Mouse (Mus musculus): Measurements from ENCODE around the gene Gnb5. TPM values are rescaled to one million over a fixed set of nuclear protein-coding genes. Genes with fewer than 3 reads are reported as not detected.

The Gnb5 gene
- polyA plus RNA-seq, 1 experiment from 2014 or later = 63.7 TPM

- ATAC-seq (ENCODE audit: low read depth) = no peak
- Histone ChIP-seq H3K9ac (no peak overlapping the region), H3K27me3 (no peaks in the 10 kb centered on the region), H3K9me3 (no peaks in the 10 kb centered on the region), H3K36me3 (no peaks in the 10 kb centered on the region), H3K4me2 (no peak overlapping the region), H3K4me1 (replicated peaks) (peaks cover 23% of the 10 kb centered on the region), H3K4me3 (no peak overlapping the region), H3K27ac (replicated peaks) (no peak overlapping the region)
- WGBS = 17% methylated on average over 4 of the region's 4 CpGs
Observed at GRCm38 (mm10) chr9:75312008-75312407, 5.9 kb downstream of the Gnb5 start.

GRCm38 (mm10) chr9:75313138-75313831 is 7.2 kb downstream of the Gnb5 start:
- ATAC-seq (ENCODE audit: low read depth) = peak; percentile 30

DNA sequence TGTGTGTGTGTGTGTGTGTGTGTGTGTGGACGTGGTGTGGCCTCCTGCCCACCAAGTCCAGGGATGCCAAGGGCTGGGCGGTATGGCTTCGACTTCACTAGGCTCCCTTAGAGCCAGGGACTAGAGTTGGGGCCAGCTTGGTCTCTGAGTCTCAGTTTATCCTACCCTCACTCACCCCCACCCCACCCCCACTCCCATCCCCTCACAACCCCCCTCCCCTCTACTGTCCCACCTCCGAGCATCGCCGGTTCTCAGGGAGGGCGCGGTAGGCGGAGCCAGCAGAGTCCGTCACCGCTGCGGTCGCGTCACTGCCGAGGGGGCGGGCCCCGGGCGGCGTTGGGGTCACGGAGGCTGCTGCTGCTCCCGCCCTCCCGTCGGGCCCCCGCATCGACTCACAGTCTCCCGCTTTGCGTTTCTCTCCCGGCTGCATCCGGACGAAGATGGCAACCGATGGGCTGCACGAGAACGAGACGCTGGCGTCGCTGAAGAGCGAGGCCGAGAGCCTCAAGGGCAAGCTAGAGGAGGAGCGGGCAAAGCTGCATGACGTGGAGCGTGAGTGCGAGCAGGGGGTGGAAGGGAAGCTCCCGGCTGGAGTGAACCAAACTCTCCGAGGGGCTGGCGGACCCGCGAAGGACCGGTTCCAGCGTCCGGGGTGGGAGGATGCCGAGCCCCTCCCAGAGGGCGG is 7.9 kb downstream of the Gnb5 start:
- under 1% methylated on average over 52 of the region's 52 CpGs for WGBS

More at GRCm38 (mm10) chr9:75313138-75313831, 7.2 kb downstream of the Gnb5 start:
- Histone ChIP-seq H3K27ac (replicated peaks) (peak overlapping the region; percentile 85), H3K4me3 (peak overlapping the region; percentile 73), H3K4me1 (replicated peaks) (peaks cover 23% of the 10 kb centered on the region), H3K27me3 (no peaks in the 10 kb centered on the region), H3K9me3 (no peaks in the 10 kb centered on the region), H3K36me3 (peaks cover 5% of the 10 kb centered on the region; the same call in 1 of the 2 replicates), H3K4me2 (peak overlapping the region; percentile 78), H3K9ac (peak overlapping the region; percentile 79)
- WGBS = 29% methylated on average over 10 of the region's 11 CpGs

DNA sequence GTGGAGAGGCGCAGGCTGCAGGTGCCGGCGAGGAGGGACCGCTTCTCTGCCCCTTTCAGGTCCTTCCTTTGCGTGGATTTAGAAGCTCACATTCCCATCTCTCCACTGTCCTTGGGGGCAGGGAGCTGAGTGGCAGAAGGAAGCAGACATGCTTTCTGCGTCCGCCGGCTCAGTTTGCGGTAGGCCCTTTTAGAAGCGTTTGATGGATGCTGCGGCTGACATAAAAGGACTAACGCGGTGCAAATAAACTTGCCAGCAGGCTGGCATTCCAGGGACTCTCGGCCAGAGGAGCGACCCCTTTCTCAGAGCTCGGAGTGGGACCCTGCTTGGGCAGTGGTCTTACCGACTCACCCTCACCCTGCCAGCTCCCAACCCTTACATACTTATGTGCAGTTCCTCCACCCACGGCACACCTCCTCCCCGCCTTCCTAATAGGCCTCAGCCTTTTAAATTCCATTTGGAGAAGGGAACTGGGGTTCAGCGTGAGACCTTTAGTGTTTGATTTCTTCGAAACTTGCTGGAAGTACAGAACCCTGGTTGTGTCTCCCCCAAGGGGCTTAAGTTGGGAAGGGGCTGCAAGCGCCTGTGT is 8.5 kb downstream of the Gnb5 start:
- ATAC-seq (ENCODE audit: low read depth) = peak; percentile 25
- WGBS = 2% methylated on average over 22 of the region's 22 CpGs
- H3K27ac ChIP-seq (replicated peaks) = peak overlapping the region; percentile 85
- H3K4me3 ChIP-seq = peak overlapping the region; percentile 73
- no peaks in the 10 kb centered on the region for H3K9me3 ChIP-seq
- H3K4me1 ChIP-seq (replicated peaks) = peaks cover 23% of the 10 kb centered on the region
- H3K36me3 ChIP-seq = peaks cover 5% of the 10 kb centered on the region; the same call in 1 of the 2 replicates
- no peaks in the 10 kb centered on the region for H3K27me3 ChIP-seq
- H3K9ac ChIP-seq = peak overlapping the region; percentile 79
- H3K4me2 ChIP-seq = peak overlapping the region; percentile 78

More for the DNA sequence above, 7.9 kb downstream of the Gnb5 start:
- H3K4me3 ChIP-seq = peak overlapping the region; percentile 73
- H3K9me3 ChIP-seq = no peaks in the 10 kb centered on the region
- peaks cover 5% of the 10 kb centered on the region; the same call in 1 of the 2 replicates for H3K36me3 ChIP-seq
- H3K27me3 ChIP-seq = no peaks in the 10 kb centered on the region
- peak overlapping the region; percentile 85 for H3K27ac ChIP-seq (replicated peaks)
- H3K4me1 ChIP-seq (replicated peaks) = peaks cover 23% of the 10 kb centered on the region
- ATAC-seq (ENCODE audit: low read depth) = peak; percentile 92
- H3K4me2 ChIP-seq = peak overlapping the region; percentile 78
- peak overlapping the region; percentile 79 for H3K9ac ChIP-seq

DNA sequence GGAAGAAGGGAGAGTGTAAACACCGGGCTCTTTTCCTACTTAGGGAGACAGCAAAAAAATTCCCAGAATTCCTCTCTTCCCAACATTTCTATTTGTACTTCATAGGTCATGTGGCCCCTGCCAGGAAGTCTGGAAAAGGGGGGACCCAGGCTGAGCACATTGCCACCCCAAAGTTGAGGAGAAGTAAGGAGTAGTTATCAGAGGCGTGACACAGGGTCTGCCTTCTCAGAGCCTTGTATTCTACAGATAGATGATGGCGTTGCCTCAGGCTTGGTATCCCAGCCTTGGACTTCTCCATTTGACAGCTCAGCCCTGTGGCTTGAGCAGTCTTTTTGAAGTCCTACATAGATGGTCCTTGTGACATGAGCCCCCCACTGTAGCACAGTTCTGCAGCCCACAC is 9.2 kb downstream of the Gnb5 start:
- ATAC-seq (ENCODE audit: low read depth) = no peak

DNA sequence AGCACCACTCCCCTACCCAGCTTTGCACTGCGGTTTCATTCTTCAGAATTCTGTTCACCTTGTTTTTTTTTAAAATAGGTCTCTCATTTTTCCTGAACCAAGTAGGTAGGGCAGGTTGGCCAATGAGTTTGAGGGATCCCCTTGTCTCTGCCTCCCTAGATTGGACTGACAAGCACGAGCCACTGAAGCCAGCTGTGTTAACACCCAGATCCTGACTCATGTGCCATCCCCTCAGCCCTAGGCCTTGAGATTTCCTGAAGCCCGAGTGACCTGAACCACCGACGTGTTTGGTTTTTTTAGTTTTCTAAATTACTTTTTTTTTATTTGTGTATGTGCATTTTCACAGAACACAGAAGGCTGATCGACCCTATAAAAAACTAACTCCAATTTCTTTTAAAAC is 10.7 kb downstream of the Gnb5 start:
- peaks cover 5% of the 10 kb centered on the region; the same call in 1 of the 2 replicates for H3K36me3 ChIP-seq
- H3K27me3 ChIP-seq = no peaks in the 10 kb centered on the region
- ATAC-seq (ENCODE audit: low read depth) = no peak
- no peak overlapping the region for H3K27ac ChIP-seq (replicated peaks)
- H3K9ac ChIP-seq = no peak overlapping the region
- no peak overlapping the region for H3K4me3 ChIP-seq
- no peak overlapping the region for H3K4me2 ChIP-seq
- peaks cover 23% of the 10 kb centered on the region for H3K4me1 ChIP-seq (replicated peaks)
- no peaks in the 10 kb centered on the region for H3K9me3 ChIP-seq
- WGBS = 88% methylated on average over 6 of the region's 6 CpGs

More for the DNA sequence above, 9.2 kb downstream of the Gnb5 start:
- peak overlapping the region; percentile 73 for H3K4me3 ChIP-seq
- no peaks in the 10 kb centered on the region for H3K9me3 ChIP-seq
- 67% methylated on average over 3 of the region's 3 CpGs for WGBS
- H3K9ac ChIP-seq = peak overlapping the region; percentile 79; the same call in 1 of the 2 replicates
- H3K4me1 ChIP-seq (replicated peaks) = peaks cover 23% of the 10 kb centered on the region
- H3K36me3 ChIP-seq = peaks cover 5% of the 10 kb centered on the region; the same call in 1 of the 2 replicates
- H3K27ac ChIP-seq (replicated peaks) = no peak overlapping the region
- H3K27me3 ChIP-seq = no peaks in the 10 kb centered on the region
- H3K4me2 ChIP-seq = peak overlapping the region; percentile 78

- no peak for ATAC-seq (ENCODE audit: low read depth)
- Histone ChIP-seq H3K9me3 (no peaks in the 10 kb centered on the region), H3K27ac (replicated peaks) (no peak overlapping the region), H3K36me3 (peaks cover 5% of the 10 kb centered on the region; the same call in 1 of the 2 replicates), H3K4me1 (replicated peaks) (peaks cover 23% of the 10 kb centered on the region), H3K9ac (no peak overlapping the region), H3K4me2 (no peak overlapping the region), H3K4me3 (no peak overlapping the region), H3K27me3 (no peaks in the 10 kb centered on the region)
- 98% methylated on average over 2 of the region's 2 CpGs for WGBS
Observed at GRCm38 (mm10) chr9:75318196-75318595, 12.1 kb downstream of the Gnb5 start.

- Histone ChIP-seq H3K4me1 (replicated peaks) (peaks cover 17% of the 10 kb centered on the region), H3K9ac (no peak overlapping the region), H3K9me3 (no peaks in the 10 kb centered on the region), H3K27ac (replicated peaks) (peak overlapping the region; percentile 39; the same call in 1 of the 2 replicates), H3K27me3 (no peaks in the 10 kb centered on the region), H3K36me3 (peaks cover 5% of the 10 kb centered on the region; the same call in 1 of the 2 replicates), H3K4me3 (no peak overlapping the region), H3K4me2 (no peak overlapping the region)
- no peak for ATAC-seq (ENCODE audit: low read depth)
- 83% methylated on average over 3 of the region's 3 CpGs for WGBS
Observed at GRCm38 (mm10) chr9:75319365-75319764, 13.3 kb downstream of the Gnb5 start.

DNA sequence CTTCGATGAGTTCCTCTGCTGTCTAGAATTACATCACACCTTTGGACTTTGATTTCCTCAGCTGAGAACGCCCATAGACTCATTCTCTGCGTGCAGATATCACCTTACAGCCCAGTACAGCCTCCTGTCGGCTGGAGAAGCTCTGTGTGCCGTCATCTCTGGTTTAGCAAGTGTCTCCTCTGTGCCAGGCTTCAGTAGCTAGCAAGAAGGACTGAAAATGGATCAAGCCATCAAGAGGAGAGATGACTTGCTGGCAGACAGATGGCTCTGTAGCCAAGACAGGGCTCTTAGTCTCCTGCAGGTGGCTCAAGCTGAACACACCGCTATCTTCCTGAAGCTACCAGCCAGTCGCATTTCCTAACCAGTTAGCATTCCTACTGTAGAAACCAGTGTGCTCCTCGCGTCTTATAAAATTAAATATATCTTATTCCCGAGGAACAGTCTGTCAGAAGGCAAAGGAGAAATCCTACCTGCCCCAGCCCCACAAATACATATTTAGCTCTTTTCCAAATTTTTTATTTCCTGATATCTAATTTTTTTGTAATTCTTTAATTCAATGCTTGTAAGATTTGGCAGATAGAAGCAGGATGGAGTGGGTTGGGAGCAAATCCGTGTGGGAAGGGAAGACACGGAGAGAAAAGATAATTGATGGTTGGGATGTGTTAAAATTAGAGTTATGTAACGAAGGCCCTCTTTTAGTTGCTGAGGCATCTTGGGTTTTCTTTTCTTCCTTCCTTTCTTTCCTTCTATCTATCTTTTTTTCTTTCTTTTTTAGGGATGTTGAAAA is 16.2 kb downstream of the Gnb5 start:
- Histone ChIP-seq H3K36me3 (peaks cover 21% of the 10 kb centered on the region), H3K4me3 (no peak overlapping the region), H3K27ac (replicated peaks) (no peak overlapping the region), H3K4me1 (replicated peaks) (no peaks in the 10 kb centered on the region; the same call in 1 of the 2 replicates), H3K9ac (no peak overlapping the region), H3K9me3 (no peaks in the 10 kb centered on the region), H3K27me3 (no peaks in the 10 kb centered on the region), H3K4me2 (no peak overlapping the region)
- whole genome bisulfite sequencing = 85% methylated on average over 13 of the region's 13 CpGs
- no peak for ATAC-seq (ENCODE audit: low read depth)

GRCm38 (mm10) chr9:75328047-75328446 is 22.0 kb downstream of the Gnb5 start:
- ATAC-seq (ENCODE audit: low read depth) = no peak
- Histone ChIP-seq H3K27me3 (no peaks in the 10 kb centered on the region), H3K27ac (replicated peaks) (no peak overlapping the region), H3K4me3 (no peak overlapping the region), H3K4me1 (replicated peaks) (no peaks in the 10 kb centered on the region), H3K9ac (no peak overlapping the region), H3K36me3 (peaks cover 60% of the 10 kb centered on the region), H3K4me2 (no peak overlapping the region), H3K9me3 (no peaks in the 10 kb centered on the region)
- WGBS = 93% methylated on average over 3 of the region's 3 CpGs

GRCm38 (mm10) chr9:75330821-75331220 is 24.7 kb downstream of the Gnb5 start:
- H3K9me3 ChIP-seq = no peaks in the 10 kb centered on the region
- 77% methylated on average over 8 of the region's 8 CpGs for WGBS
- no peaks in the 10 kb centered on the region for H3K4me1 ChIP-seq (replicated peaks)
- H3K27ac ChIP-seq (replicated peaks) = no peak overlapping the region
- no peak overlapping the region for H3K9ac ChIP-seq
- ATAC-seq (ENCODE audit: low read depth) = no peak
- H3K4me2 ChIP-seq = no peak overlapping the region
- H3K4me3 ChIP-seq = no peak overlapping the region
- H3K27me3 ChIP-seq = no peaks in the 10 kb centered on the region
- H3K36me3 ChIP-seq = peaks cover 72% of the 10 kb centered on the region

Measured in neural tube, embryonic 13.5 days (tissue).